1 mouse cellular context compared by ENCODE assay signal in the genomic region with DNA sequence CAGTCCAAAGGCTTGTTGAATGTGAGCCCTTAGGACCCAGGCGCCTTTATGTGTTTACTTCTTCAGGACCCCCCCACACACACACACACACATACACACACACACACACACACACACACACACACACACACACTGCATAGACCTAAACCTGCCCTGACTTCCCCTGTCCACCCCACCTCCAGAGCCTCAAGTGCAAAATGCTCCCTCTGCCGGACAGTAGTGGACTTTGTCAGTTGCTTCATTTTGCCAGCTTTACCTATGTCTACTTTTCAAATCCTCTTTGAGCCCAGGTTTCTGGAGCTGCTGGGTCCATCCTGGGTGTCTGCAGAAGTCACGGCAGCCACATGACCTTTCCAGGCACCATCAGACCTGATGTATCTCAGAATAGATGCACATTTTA.
TF ChIP-seq lines count a peak whose summit lies in the region.

No protein-coding gene starts in this region.

TF ChIP-seq in ES-E14, 5 proteins besides CTCF, POLR2A, EP300 and RAD21:
- TF ChIP-seq ZNF384 (IDR thresholded peaks at IDR 0.05; ENCODE audit: low read depth, low read length) (no peak), HCFC1 (IDR thresholded peaks at IDR 0.05; ENCODE audit: borderline replicate concordance, insufficient read depth, low read length) (no peak), ZC3H11A (IDR thresholded peaks at IDR 0.05; ENCODE audit: borderline replicate concordance, low read depth, low read length) (no peak), MAFK (IDR thresholded peaks at IDR 0.05; ENCODE audit: insufficient read depth, low read depth, low read length) (no peak), CHD2 (IDR thresholded peaks at IDR 0.05; ENCODE audit: low read depth, low read length) (no peak)
